Mouse (Mus musculus): ENCODE data around the gene Lrch1. TPM values are rescaled to one million over a fixed set of nuclear protein-coding genes. Genes with fewer than 3 reads are reported as not detected.

Gene Lrch1
- polyA plus RNA-seq, 1 experiment = 9.9 TPM

- Histone ChIP-seq H3K4me2 (ENCODE audit: low read depth) (peak overlapping the region; percentile 46), H3K79me2 (ENCODE audit: control insufficient read depth, insufficient read depth) (peaks cover 35% of the 10 kb centered on the region), H3K36me3 (ENCODE audit: control insufficient read depth, insufficient read depth) (no peaks in the 10 kb centered on the region), H3K4me3 (no peak overlapping the region), H3ac (ENCODE audit: control insufficient read depth, insufficient read length) (no peak overlapping the region), H3K27me3 (ENCODE audit: control insufficient read depth, insufficient read depth, insufficient read length) (no peaks in the 10 kb centered on the region)
- TF ChIP-seq REST (IDR thresholded peaks at IDR 0.05; ENCODE audit: insufficient read depth, insufficient read length) (no peak), TCF3 (IDR thresholded peaks at IDR 0.05; ENCODE audit: insufficient read length, low read depth) (peak; percentile 57), E2F4 (IDR thresholded peaks at IDR 0.05; ENCODE audit: insufficient read depth) (no peak), POLR2A (IDR thresholded peaks at IDR 0.05; ENCODE audit: insufficient read length, low read depth) (no peak), MYOD1 (IDR thresholded peaks at IDR 0.05; ENCODE audit: control insufficient read depth in 1 of 3, insufficient read length in 2 of 3, low read depth in 2 of 3) (peak; percentile 58 to 93 (median 75)), MAX (IDR thresholded peaks at IDR 0.05; ENCODE audit: low read depth) (no peak), CEBPB (IDR thresholded peaks at IDR 0.05; ENCODE audit: insufficient read depth, poor library complexity, severe bottlenecking) (no peak), SRF (IDR thresholded peaks at IDR 0.05; ENCODE audit: control insufficient read depth, insufficient read length, low read depth) (no peak), TCF12 (IDR thresholded peaks at IDR 0.05; ENCODE audit: insufficient read depth, poor library complexity, severe bottlenecking) (peak; percentile 56), POLR2AphosphoS2 (IDR thresholded peaks at IDR 0.05; ENCODE audit: insufficient read length, low read depth) (no peak), USF1 (IDR thresholded peaks at IDR 0.05; ENCODE audit: low read depth) (no peak), MYOG (IDR thresholded peaks at IDR 0.05; ENCODE audit: control insufficient read depth in 1 of 3, insufficient read depth in 1 of 3, insufficient read length in 2 of 3, low read depth in 2 of 3) (peak; percentile 68 to 94 (median 80))
Observed at GRCm38 (mm10) chr14:74924031-74924430, 23.6 kb downstream of the Lrch1 start.

DNA sequence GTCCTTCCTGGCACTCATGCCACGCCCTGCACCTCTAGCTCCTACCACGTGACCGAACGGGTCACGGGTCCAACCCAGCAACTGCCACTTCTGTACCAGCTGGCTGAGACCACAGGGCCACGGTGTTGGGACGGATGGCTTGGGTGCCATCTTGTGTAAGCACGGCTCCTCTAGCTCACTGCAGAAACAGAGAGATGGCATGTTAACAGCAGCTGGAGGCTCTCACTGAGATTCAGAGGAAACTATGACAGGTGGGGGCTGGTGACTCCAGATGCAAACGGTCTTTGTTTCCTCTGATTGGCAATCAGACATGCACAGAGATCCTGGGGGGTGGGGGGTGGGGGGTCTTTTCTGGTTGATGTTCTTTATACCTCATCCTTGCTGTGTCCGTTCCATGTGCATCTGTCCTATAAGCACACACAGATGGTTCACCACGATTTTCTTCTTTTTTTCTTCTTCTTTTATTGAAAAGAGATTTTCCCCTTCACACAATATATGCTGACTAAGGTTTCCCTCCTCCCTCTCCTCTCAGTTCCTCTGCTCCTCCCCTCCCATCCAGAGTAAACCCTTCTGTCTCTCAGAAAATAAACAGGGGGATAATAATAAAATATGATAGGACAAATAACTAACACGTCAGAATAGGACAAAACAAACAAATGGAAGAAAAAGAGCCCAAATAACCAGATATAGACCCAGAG is 25.5 kb downstream of the Lrch1 start:
- Histone ChIP-seq H3K36me3 (ENCODE audit: control insufficient read depth, insufficient read depth) (no peaks in the 10 kb centered on the region), H3K27me3 (ENCODE audit: control insufficient read depth, insufficient read depth, insufficient read length) (no peaks in the 10 kb centered on the region)
- peak; percentile 25 for TF ChIP-seq SRF (IDR thresholded peaks at IDR 0.05; ENCODE audit: control insufficient read depth, insufficient read length, low read depth)
- TF ChIP-seq MAX (IDR thresholded peaks at IDR 0.05; ENCODE audit: low read depth) = no peak
- TF ChIP-seq MYOG (IDR thresholded peaks at IDR 0.05; ENCODE audit: control insufficient read depth in 1 of 3, insufficient read depth in 1 of 3, insufficient read length in 2 of 3, low read depth in 2 of 3) = peak; percentile 92 to 98 (median 97)
- peak; percentile 96 for TF ChIP-seq TCF3 (IDR thresholded peaks at IDR 0.05; ENCODE audit: insufficient read length, low read depth)
- no peak for TF ChIP-seq CEBPB (IDR thresholded peaks at IDR 0.05; ENCODE audit: insufficient read depth, poor library complexity, severe bottlenecking)
- no peak for TF ChIP-seq E2F4 (IDR thresholded peaks at IDR 0.05; ENCODE audit: insufficient read depth)
- TF ChIP-seq POLR2A (IDR thresholded peaks at IDR 0.05; ENCODE audit: insufficient read length, low read depth) = no peak
- TF ChIP-seq MYOD1 (IDR thresholded peaks at IDR 0.05; ENCODE audit: control insufficient read depth in 1 of 3, insufficient read length in 2 of 3, low read depth in 2 of 3) = peak in 2 of 3 experiments; percentile 90 to 92
- TF ChIP-seq USF1 (IDR thresholded peaks at IDR 0.05; ENCODE audit: low read depth) = peak; percentile 62
- TF ChIP-seq REST (IDR thresholded peaks at IDR 0.05; ENCODE audit: insufficient read depth, insufficient read length) = no peak
- TF ChIP-seq TCF12 (IDR thresholded peaks at IDR 0.05; ENCODE audit: insufficient read depth, poor library complexity, severe bottlenecking) = peak; percentile 91
- no peak for TF ChIP-seq POLR2AphosphoS2 (IDR thresholded peaks at IDR 0.05; ENCODE audit: insufficient read length, low read depth)

DNA sequence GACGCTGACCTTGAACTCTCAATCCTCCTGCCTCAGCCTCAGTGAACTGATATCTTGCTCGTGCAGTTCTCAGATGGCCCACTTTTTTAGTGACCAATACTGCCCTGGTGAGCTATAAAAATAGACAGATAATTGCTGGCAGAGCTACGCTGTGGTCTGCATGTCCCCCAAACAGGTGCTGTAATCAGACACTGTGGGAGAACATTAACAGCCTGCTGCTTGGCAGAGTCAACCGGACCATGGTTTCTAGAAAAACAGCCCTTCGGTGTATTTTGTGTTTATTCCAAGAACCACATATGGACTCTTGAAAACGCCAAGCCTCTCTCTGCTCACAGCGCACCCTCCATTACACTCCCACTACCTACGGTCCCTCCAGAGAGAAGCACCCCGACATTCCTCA is 26.2 kb downstream of the Lrch1 start:
- Histone ChIP-seq H3K27me3 (ENCODE audit: control insufficient read depth, insufficient read depth, insufficient read length) (no peaks in the 10 kb centered on the region), H3K4me2 (ENCODE audit: low read depth) (peak overlapping the region; percentile 72), H3K4me3 (no peak overlapping the region), H3K79me2 (ENCODE audit: control insufficient read depth, insufficient read depth) (peaks cover 51% of the 10 kb centered on the region), H3ac (ENCODE audit: control insufficient read depth, insufficient read length) (no peak overlapping the region), H3K36me3 (ENCODE audit: control insufficient read depth, insufficient read depth) (no peaks in the 10 kb centered on the region)
- no peak for TF ChIP-seq REST (IDR thresholded peaks at IDR 0.05; ENCODE audit: insufficient read depth, insufficient read length)
- TF ChIP-seq MYOD1 (IDR thresholded peaks at IDR 0.05; ENCODE audit: control insufficient read depth in 1 of 3, insufficient read length in 2 of 3, low read depth in 2 of 3) = peak; percentile 74 to 94 (median 93)
- TF ChIP-seq CEBPB (IDR thresholded peaks at IDR 0.05; ENCODE audit: insufficient read depth, poor library complexity, severe bottlenecking) = no peak
- TF ChIP-seq SRF (IDR thresholded peaks at IDR 0.05; ENCODE audit: control insufficient read depth, insufficient read length, low read depth) = no peak
- TF ChIP-seq USF1 (IDR thresholded peaks at IDR 0.05; ENCODE audit: low read depth) = no peak
- peak; percentile 95 for TF ChIP-seq TCF12 (IDR thresholded peaks at IDR 0.05; ENCODE audit: insufficient read depth, poor library complexity, severe bottlenecking)
- TF ChIP-seq MAX (IDR thresholded peaks at IDR 0.05; ENCODE audit: low read depth) = no peak
- TF ChIP-seq POLR2A (IDR thresholded peaks at IDR 0.05; ENCODE audit: insufficient read length, low read depth) = no peak
- TF ChIP-seq MYOG (IDR thresholded peaks at IDR 0.05; ENCODE audit: control insufficient read depth in 1 of 3, insufficient read depth in 1 of 3, insufficient read length in 2 of 3, low read depth in 2 of 3) = peak; percentile 45 to 88 (median 81)
- peak; percentile 86 for TF ChIP-seq TCF3 (IDR thresholded peaks at IDR 0.05; ENCODE audit: insufficient read length, low read depth)
- TF ChIP-seq POLR2AphosphoS2 (IDR thresholded peaks at IDR 0.05; ENCODE audit: insufficient read length, low read depth) = no peak
- TF ChIP-seq E2F4 (IDR thresholded peaks at IDR 0.05; ENCODE audit: insufficient read depth) = no peak

More for the DNA sequence above, 25.5 kb downstream of the Lrch1 start:
- Histone ChIP-seq H3K79me2 (ENCODE audit: control insufficient read depth, insufficient read depth) (peaks cover 44% of the 10 kb centered on the region), H3K4me2 (ENCODE audit: low read depth) (peak overlapping the region; percentile 72), H3ac (ENCODE audit: control insufficient read depth, insufficient read length) (no peak overlapping the region), H3K4me3 (no peak overlapping the region)

DNA sequence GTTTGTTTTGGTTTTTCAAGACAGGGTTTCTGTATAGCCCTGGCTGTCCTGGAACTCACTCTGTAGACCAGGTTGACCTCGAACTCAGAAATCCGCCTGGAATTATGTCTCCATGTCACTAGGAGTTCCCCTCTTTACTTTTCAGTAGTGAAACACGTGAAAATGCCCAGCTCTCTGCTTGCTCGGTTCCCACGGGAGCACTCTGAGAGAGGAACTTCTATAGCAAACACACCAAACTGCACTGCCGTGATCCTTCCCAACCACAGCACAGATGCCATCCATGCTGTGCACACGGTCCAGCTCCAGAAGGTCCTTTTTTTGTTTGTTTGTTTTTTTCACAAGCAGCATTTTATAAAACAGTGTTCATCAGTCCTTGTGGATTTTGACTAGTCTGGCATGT is 28.5 kb downstream of the Lrch1 start:
- no peak overlapping the region for H3ac ChIP-seq (ENCODE audit: control insufficient read depth, insufficient read length)
- TF ChIP-seq MYOD1 (IDR thresholded peaks at IDR 0.05; ENCODE audit: control insufficient read depth in 1 of 3, insufficient read length in 2 of 3, low read depth in 2 of 3) (no peak), CEBPB (IDR thresholded peaks at IDR 0.05; ENCODE audit: insufficient read depth, poor library complexity, severe bottlenecking) (no peak), SRF (IDR thresholded peaks at IDR 0.05; ENCODE audit: control insufficient read depth, insufficient read length, low read depth) (no peak), MAX (IDR thresholded peaks at IDR 0.05; ENCODE audit: low read depth) (no peak), USF1 (IDR thresholded peaks at IDR 0.05; ENCODE audit: low read depth) (no peak), E2F4 (IDR thresholded peaks at IDR 0.05; ENCODE audit: insufficient read depth) (no peak), MYOG (IDR thresholded peaks at IDR 0.05; ENCODE audit: control insufficient read depth in 1 of 3, insufficient read depth in 1 of 3, insufficient read length in 2 of 3, low read depth in 2 of 3) (no peak), TCF12 (IDR thresholded peaks at IDR 0.05; ENCODE audit: insufficient read depth, poor library complexity, severe bottlenecking) (no peak), REST (IDR thresholded peaks at IDR 0.05; ENCODE audit: insufficient read depth, insufficient read length) (no peak), TCF3 (IDR thresholded peaks at IDR 0.05; ENCODE audit: insufficient read length, low read depth) (no peak)
- no peak overlapping the region for H3K4me2 ChIP-seq (ENCODE audit: low read depth)

More for the DNA sequence above, 28.5 kb downstream of the Lrch1 start:
- H3K4me3 ChIP-seq = no peak overlapping the region
- no peaks in the 10 kb centered on the region for H3K36me3 ChIP-seq (ENCODE audit: control insufficient read depth, insufficient read depth)
- H3K27me3 ChIP-seq (ENCODE audit: control insufficient read depth, insufficient read depth, insufficient read length) = no peaks in the 10 kb centered on the region
- H3K79me2 ChIP-seq (ENCODE audit: control insufficient read depth, insufficient read depth) = peaks cover 55% of the 10 kb centered on the region
